ENCODE assay signal across 21 mouse cellular contexts in the genomic region with DNA sequence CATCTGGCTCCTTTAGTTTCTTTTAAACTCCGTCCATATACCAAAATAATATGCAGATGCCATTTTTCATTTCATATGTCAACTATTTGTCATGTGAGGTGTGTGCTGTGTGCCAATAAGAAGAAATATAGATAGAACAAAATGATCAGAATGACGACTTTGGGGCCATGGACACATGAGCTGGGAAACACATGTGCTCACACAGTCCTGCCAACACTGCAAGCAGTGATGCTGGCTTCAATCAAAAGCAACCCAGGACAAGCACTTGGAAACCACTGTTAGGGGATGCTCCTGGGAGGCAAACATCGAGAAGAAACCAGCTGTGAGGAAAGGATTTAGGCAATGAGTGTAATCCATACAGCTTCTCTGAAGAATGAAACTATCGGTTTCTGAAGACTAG.
DNase-seq lines count a peak whose midpoint lies in the region; ATAC-seq lines count a peak whose summit lies in the region.
"Had no signal": no experiment of that assay in that cellular context is flagged by ENCODE, and none has a peak within 500 bp of the region (broad histone marks: within the 10 kb centered on the region; RNA-seq: fewer than 3 reads in every experiment).

No protein-coding gene starts in this region.

- H3K27ac ChIP-seq in midbrain, embryonic 11.5 days (ENCODE audit: low read depth, low read length), result no peak overlapping the region
- H3K27ac ChIP-seq in midbrain, embryonic 14.5 days (replicated peaks; ENCODE audit: low read depth, low read length), result no peak overlapping the region
- H3K27ac ChIP-seq in embryonic facial prominence, embryonic 15.5 days (replicated peaks), result no peak overlapping the region
- H3K27ac ChIP-seq: embryonic facial prominence, embryonic 12.5 days; forebrain, embryonic 13.5 days; forebrain, embryonic 15.5 days had no signal

- no peak overlapping the region for H3K9ac ChIP-seq in midbrain, embryonic 11.5 days (ENCODE audit: low read length)
- H3K9ac ChIP-seq in midbrain, embryonic 14.5 days (replicated peaks; ENCODE audit: low read length), result no peak overlapping the region
- no peak overlapping the region for H3K9ac ChIP-seq in embryonic facial prominence, embryonic 15.5 days
- H3K9ac ChIP-seq: embryonic facial prominence, embryonic 12.5 days; forebrain, embryonic 13.5 days; forebrain, embryonic 15.5 days; forebrain, postnatal 0 days had no signal

- no peak overlapping the region for H3K4me2 ChIP-seq in midbrain, embryonic 11.5 days
- no peak overlapping the region for H3K4me2 ChIP-seq in midbrain, embryonic 14.5 days (ENCODE audit: low read length)
- no peak overlapping the region for H3K4me2 ChIP-seq in embryonic facial prominence, embryonic 15.5 days (replicated peaks)
- H3K4me2 ChIP-seq: embryonic facial prominence, embryonic 12.5 days; forebrain, embryonic 13.5 days; forebrain, embryonic 15.5 days had no signal

- H3K4me1 ChIP-seq in midbrain, embryonic 11.5 days (ENCODE audit: control insufficient read depth, insufficient read depth, low read length), result no peaks in the 10 kb centered on the region
- H3K4me1 ChIP-seq in midbrain, embryonic 14.5 days (ENCODE audit: control insufficient read depth, insufficient read depth, low read length), result no peaks in the 10 kb centered on the region
- no peaks in the 10 kb centered on the region for H3K4me1 ChIP-seq in embryonic facial prominence, embryonic 15.5 days
- H3K4me1 ChIP-seq: embryonic facial prominence, embryonic 12.5 days; forebrain, embryonic 13.5 days; forebrain, embryonic 15.5 days had no signal

- H3K4me3 ChIP-seq in midbrain, embryonic 11.5 days (ENCODE audit: low read depth, low read length), result no peak overlapping the region
- no peak overlapping the region for H3K4me3 ChIP-seq in midbrain, embryonic 14.5 days (replicated peaks; ENCODE audit: low read depth, low read length)
- no peak overlapping the region for H3K4me3 ChIP-seq in embryonic facial prominence, embryonic 15.5 days (replicated peaks)
- H3K4me3 ChIP-seq: embryonic facial prominence, embryonic 12.5 days; forebrain, embryonic 13.5 days; forebrain, embryonic 15.5 days had no signal

- intact Hi-C loops in heart, postnatal 10 days (cut with DNase I), result no loop called here
- intact Hi-C loops in heart, postnatal 36 days (cut with DNase I), result no loop called here

- DNase-seq in heart, postnatal 10 days, result peak; percentile 5 to 9
- DNase-seq in heart, postnatal 36 days, result no peak
- peak; percentile 39 for DNase-seq in midbrain, embryonic 11.5 days (ENCODE audit: low spot score, missing footprints)
- no peak for DNase-seq in midbrain, embryonic 14.5 days
- DNase-seq in skeletal muscle tissue, adult 2 months (ENCODE audit: low read depth, low spot score), result peak; percentile 7
- no peak for DNase-seq in kidney, postnatal 14 days
- DNase-seq: adrenal gland, adult 2 months; adrenal gland, postnatal 10 days; adrenal gland, postnatal 25 days; cerebellum, adult 11 months; cerebellum, adult 18-20 months; cerebellum, adult 8-10 months; cerebellum, adult 9-11 months; cerebellum, postnatal 14 days; cerebellum, postnatal 36 days; embryo, embryonic 11 days; forebrain, postnatal 0 days had no signal

- no peak for ATAC-seq in midbrain, embryonic 11.5 days (ENCODE audit: low FRiP score)
- no peak for ATAC-seq in midbrain, embryonic 14.5 days (ENCODE audit: low FRiP score, low TSS enrichment)
- peak; percentile 77; the same call in 1 of the 2 replicates for ATAC-seq in embryonic facial prominence, embryonic 15.5 days (ENCODE audit: insufficient number of reproducible peaks, low FRiP score, low TSS enrichment, low read depth)
- ATAC-seq: forebrain, embryonic 13.5 days; forebrain, embryonic 15.5 days; forebrain, postnatal 0 days had no signal

- WGBS in midbrain, embryonic 11.5 days, result 75% methylated on average over 4 of the region's 4 CpGs
- 80% methylated on average over 4 of the region's 4 CpGs for WGBS in midbrain, embryonic 14.5 days
- WGBS in embryonic facial prominence, embryonic 15.5 days, result 55% methylated on average over 4 of the region's 4 CpGs

- H3K9me3 ChIP-seq in midbrain, embryonic 11.5 days (ENCODE audit: control insufficient read depth, low read length), result no peaks in the 10 kb centered on the region
- H3K9me3 ChIP-seq in midbrain, embryonic 14.5 days (ENCODE audit: control insufficient read depth, low read length), result no peaks in the 10 kb centered on the region
- H3K9me3 ChIP-seq in embryonic facial prominence, embryonic 15.5 days (replicated peaks), result no peaks in the 10 kb centered on the region
- H3K9me3 ChIP-seq: embryonic facial prominence, embryonic 12.5 days; forebrain, embryonic 13.5 days; forebrain, embryonic 15.5 days had no signal

- no peaks in the 10 kb centered on the region for H3K27me3 ChIP-seq in midbrain, embryonic 11.5 days (ENCODE audit: control insufficient read depth, insufficient read depth, low read length)
- H3K27me3 ChIP-seq in midbrain, embryonic 14.5 days (ENCODE audit: control insufficient read depth, insufficient read depth, low read length), result no peaks in the 10 kb centered on the region
- no peaks in the 10 kb centered on the region for H3K27me3 ChIP-seq in embryonic facial prominence, embryonic 15.5 days
- H3K27me3 ChIP-seq: embryonic facial prominence, embryonic 12.5 days; forebrain, embryonic 13.5 days; forebrain, embryonic 15.5 days had no signal

- H3K36me3 ChIP-seq in midbrain, embryonic 11.5 days (ENCODE audit: control insufficient read depth, insufficient read depth, low read length), result no peaks in the 10 kb centered on the region
- no peaks in the 10 kb centered on the region for H3K36me3 ChIP-seq in midbrain, embryonic 14.5 days (ENCODE audit: control insufficient read depth, insufficient read depth, low read length)
- H3K36me3 ChIP-seq in embryonic facial prominence, embryonic 15.5 days, result no peaks in the 10 kb centered on the region
- H3K36me3 ChIP-seq: embryonic facial prominence, embryonic 12.5 days; forebrain, embryonic 15.5 days had no signal

Comparison
In these comparisons a context has a peak if more than half of its experiments do, and no peak if none do; other contexts are left out.
1. DNase-seq: peak in heart, postnatal 10 days (2 of 2), midbrain, embryonic 11.5 days (single experiment) and skeletal muscle tissue, adult 2 months (single experiment); none in heart, postnatal 36 days (0 of 2), midbrain, embryonic 14.5 days (single experiment) and kidney, postnatal 14 days (single experiment).